In the genomic region with DNA sequence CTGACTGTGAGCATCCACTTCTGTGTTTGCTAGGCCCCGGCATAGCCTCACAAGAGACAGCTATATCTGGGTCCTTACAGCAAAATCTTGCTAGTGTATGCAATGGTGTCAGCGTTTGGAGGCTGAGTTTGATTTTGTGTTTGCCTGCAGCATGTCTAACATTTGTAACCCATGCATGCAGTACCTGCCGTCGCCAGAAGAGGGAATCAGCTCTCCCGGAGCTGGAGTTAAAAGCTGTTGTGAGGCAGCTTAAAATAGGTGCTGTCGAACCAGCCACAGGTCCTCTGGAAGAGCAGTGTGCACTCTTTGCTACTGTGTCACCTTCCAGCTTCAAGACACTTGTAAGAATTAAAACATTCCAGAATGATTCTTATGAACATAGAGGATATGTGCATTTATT, we compare ENCODE assay signal across 8 mouse cellular contexts.
DNase-seq lines count a peak whose midpoint lies in the region; ATAC-seq and TF ChIP-seq lines count a peak whose summit lies in the region.
"Not testable (repeated sequence)": the region's sequence is repeated elsewhere in the genome, so short reads cannot be mapped to it uniquely, and the experiment has no call there.

No protein-coding gene starts in this region.

- H3K9ac ChIP-seq in intestine, postnatal 0 days (ENCODE audit: low read depth, low read length); limb, embryonic 11.5 days (ENCODE audit: low read length): not testable (repeated sequence)

- H3K4me1 ChIP-seq in cortical plate, adult 2 months (ENCODE audit: control insufficient read depth, insufficient read depth, low read length); intestine, postnatal 0 days (replicated peaks; ENCODE audit: control insufficient read depth, insufficient read depth, low read length); limb, embryonic 11.5 days (ENCODE audit: control insufficient read depth, insufficient read depth, low read length); testis, adult 2 months (ENCODE audit: control insufficient read depth, insufficient read depth, low read length): not testable (repeated sequence)

- CTCF ChIA-PET in Patski (lab: Charles Lee): not testable (repeated sequence)

- H3K9me3 ChIP-seq in intestine, postnatal 0 days (ENCODE audit: control insufficient read depth); limb, embryonic 11.5 days (ENCODE audit: control insufficient read depth, low read length): not testable (repeated sequence)

- in situ Hi-C loops in Patski (cut with MboI; ENCODE audit: low pct_unique_long_range_greater_than_20kb): not testable (repeated sequence)

- not testable (repeated sequence) for H3K36me3 ChIP-seq in intestine, postnatal 0 days (ENCODE audit: control insufficient read depth, insufficient read depth); limb, embryonic 11.5 days (ENCODE audit: control insufficient read depth, insufficient read depth, low read length); testis, adult 2 months (ENCODE audit: control insufficient read depth, insufficient read depth, low read length)

- H3K4me3 ChIP-seq in cortical plate, adult 2 months (ENCODE audit: insufficient read depth, low read length); intestine, postnatal 0 days (ENCODE audit: low read depth, low read length); limb, embryonic 11.5 days (ENCODE audit: low read depth, low read length); testis, adult 2 months (ENCODE audit: control insufficient read depth, low read depth, low read length): not testable (repeated sequence)

- not testable (repeated sequence) for ATAC-seq in Patski; intestine, postnatal 0 days; limb, embryonic 11.5 days (ENCODE audit: insufficient number of reproducible peaks, low FRiP score, low TSS enrichment, low read depth)

- H3K27me3 ChIP-seq in Patski; intestine, postnatal 0 days (replicated peaks; ENCODE audit: control insufficient read depth, insufficient read depth, low read length); limb, embryonic 11.5 days (ENCODE audit: control insufficient read depth, insufficient read depth, low read length); testis, adult 2 months (ENCODE audit: control insufficient read depth, insufficient read depth, low read length): not testable (repeated sequence)

- H3K4me2 ChIP-seq in intestine, postnatal 0 days (replicated peaks; ENCODE audit: low read depth); limb, embryonic 11.5 days (ENCODE audit: low read depth, severe bottlenecking): not testable (repeated sequence)

- WGBS in intestine, postnatal 0 days: 48% methylated on average over 5 of the region's 6 CpGs
- WGBS in limb, embryonic 11.5 days: 28% methylated on average over 5 of the region's 6 CpGs

- POLR2A ChIA-PET in Patski (lab: Charles Lee): not testable (repeated sequence)

- not testable (repeated sequence) for H3K27ac ChIP-seq in cortical plate, adult 2 months (ENCODE audit: insufficient read depth, low read length); intestine, postnatal 0 days (ENCODE audit: low read depth, low read length); limb, embryonic 11.5 days (replicated peaks; ENCODE audit: low read depth, low read length); testis, adult 2 months (ENCODE audit: control insufficient read depth, insufficient read depth, low read depth, low read length)

- not testable (repeated sequence) for TF ChIP-seq POLR2A in cortical plate, adult 2 months (IDR thresholded peaks at IDR 0.05; ENCODE audit: extremely low read depth, insufficient read depth, low read length); testis, adult 2 months (IDR thresholded peaks at IDR 0.05; ENCODE audit: control insufficient read depth, low read depth, low read length)

- DNase-seq in 3T3-L1 (ENCODE audit: low read depth, low spot score): peak; percentile 18
- DNase-seq in Patski (ENCODE audit: low read depth, low spot score): not testable (repeated sequence)
- DNase-seq in forelimb bud, embryonic 11.5 days (ENCODE audit: low read depth, low spot score): peak; percentile 16
- DNase-seq in limb, embryonic 11.5 days (ENCODE audit: low spot score): peak; percentile 53
- DNase-seq in mesoderm, embryonic 11.5 days (ENCODE audit: low read depth, low spot score): peak; percentile 35

- peak; percentile 60 for TF ChIP-seq CTCF in Patski (IDR thresholded peaks at IDR 0.05)
- TF ChIP-seq CTCF in cortical plate, adult 2 months (IDR thresholded peaks at IDR 0.05; ENCODE audit: extremely low read depth, insufficient read depth, low read length): peak; percentile 13; the same call in 1 of the 2 replicates
- peak; percentile 65 for TF ChIP-seq CTCF in intestine, postnatal 0 days (IDR thresholded peaks at IDR 0.05; ENCODE audit: low read depth)
- peak; percentile 46; the same call in 1 of the 2 replicates for TF ChIP-seq CTCF in testis, adult 2 months (IDR thresholded peaks at IDR 0.05; ENCODE audit: control insufficient read depth, insufficient read depth, insufficient replicate concordance, low read depth, low read length)

Comparison
In these comparisons a context has a peak if more than half of its experiments do, and no peak if none do; other contexts are left out.
1. CTCF ChIP-seq: peak in every context shown above with its lines; median percentile 65 in intestine, postnatal 0 days; 60 in Patski; 46 in testis, adult 2 months; 13 in cortical plate, adult 2 months.